Mouse (Mus musculus): ENCODE data around the gene Tinagl1.

DNA sequence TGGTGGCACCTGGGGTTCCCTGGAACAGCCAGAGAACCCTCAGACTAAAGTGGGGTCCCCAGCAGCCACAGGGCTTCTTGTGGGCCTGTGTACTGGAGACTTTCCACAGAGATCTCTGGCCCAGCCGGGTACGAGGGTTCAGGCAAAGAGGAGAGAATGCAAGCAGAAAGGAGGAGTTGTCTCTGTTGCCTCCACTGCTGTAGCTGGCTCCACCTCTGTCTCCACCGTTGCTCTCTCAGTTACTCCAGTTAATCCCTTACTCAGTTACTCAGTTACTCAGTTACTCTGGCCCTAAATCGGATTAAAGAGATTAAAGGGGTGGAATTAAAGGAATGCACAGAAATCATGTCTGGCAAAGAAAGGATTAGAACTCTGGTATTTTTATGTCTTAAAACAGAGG lies 47.3 kb upstream of the Tinagl1 start, which contains the start of gene Gm853:
- no peak for TF ChIP-seq POLR2A (IDR thresholded peaks at IDR 0.05; ENCODE audit: insufficient read depth, low read depth, low read length)
- no peak for TF ChIP-seq CTCF (IDR thresholded peaks at IDR 0.05)
